Mouse (Mus musculus): ENCODE data around the gene Zfhx3. TPM values are rescaled to one million over a fixed set of nuclear protein-coding genes. Genes with fewer than 3 reads are reported as not detected.

Zfhx3 gene
- total and polyA plus RNA-seq, 3 experiments: 0.23 to 2.5 TPM; not detected in 1

DNA sequence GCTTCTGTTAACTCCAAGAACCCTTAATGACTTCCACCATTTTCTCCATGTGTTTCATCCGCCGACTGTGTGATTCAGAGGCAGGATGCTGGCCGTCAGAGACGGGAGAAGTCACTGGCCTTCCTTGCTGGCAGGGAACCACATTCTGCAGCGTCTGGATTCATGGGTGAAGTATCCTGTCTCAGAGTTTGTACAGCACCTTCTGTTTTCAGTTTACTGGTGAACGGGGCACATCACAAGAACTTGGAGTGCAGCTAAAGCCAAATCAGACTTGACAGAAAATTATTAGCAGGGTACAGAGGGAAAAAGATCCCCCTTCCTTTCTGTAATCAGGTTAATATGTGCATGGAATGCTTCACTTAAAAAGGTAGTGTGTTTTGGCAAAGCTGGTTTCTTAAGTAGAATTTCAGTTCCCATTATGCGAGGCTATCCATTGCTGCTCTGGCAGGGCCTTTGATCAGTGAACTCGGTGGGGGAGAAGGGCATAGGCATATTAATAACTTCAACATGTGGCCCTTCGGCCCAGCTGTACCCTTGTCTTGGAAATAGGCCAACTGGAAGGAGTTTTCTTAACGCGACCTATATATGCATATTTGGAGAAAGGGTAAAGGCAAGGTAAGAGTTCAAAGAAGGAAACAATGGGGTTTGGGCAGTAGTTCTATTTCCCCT is 1035.4 kb downstream of the Zfhx3 start:
- Histone ChIP-seq H3K36me3 (ENCODE audit: control insufficient read depth in 1 of 2, insufficient read depth in 2 of 2, low read length in 2 of 2) (no peaks in the 10 kb centered on the region), H3K4me3 (ENCODE audit: control insufficient read depth in 1 of 2, insufficient read depth in 1 of 2, low read depth in 2 of 2, low read length in 2 of 2) (no peak overlapping the region)

DNA sequence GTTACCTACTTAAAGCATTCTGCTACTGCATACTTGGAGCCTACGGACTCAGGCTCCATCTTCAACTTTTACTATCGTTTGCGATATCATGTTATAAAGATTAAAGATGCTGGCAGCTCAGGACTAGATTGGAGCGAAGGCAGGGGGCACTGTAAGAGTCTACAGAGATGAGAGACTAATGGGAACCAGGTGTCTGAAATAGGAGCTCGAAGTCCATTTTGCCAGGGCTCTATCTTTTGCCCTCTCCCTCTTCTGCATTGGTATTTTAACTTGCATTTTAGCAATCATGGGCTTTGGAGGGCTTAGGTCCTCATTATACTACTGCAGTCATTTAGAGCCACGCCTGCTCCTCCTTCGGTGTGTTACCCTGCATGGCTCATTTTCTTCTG is 1035.9 kb downstream of the Zfhx3 start:
- Histone ChIP-seq H3K4me3 (ENCODE audit: control insufficient read depth in 1 of 2, insufficient read depth in 1 of 2, low read depth in 2 of 2, low read length in 2 of 2) (no peak overlapping the region), H3K79me2 (ENCODE audit: control insufficient read depth, insufficient read depth, low read length, poor library complexity) (no peaks in the 10 kb centered on the region), H3K27me3 (ENCODE audit: control insufficient read depth in 1 of 2, insufficient read depth in 2 of 2, low read length in 2 of 2) (no peaks in the 10 kb centered on the region), H3K9me3 (replicated peaks; ENCODE audit: insufficient read depth, low read length) (no peaks in the 10 kb centered on the region), H3K36me3 (ENCODE audit: control insufficient read depth in 1 of 2, insufficient read depth in 2 of 2, low read length in 2 of 2) (no peaks in the 10 kb centered on the region), H3K9ac (ENCODE audit: control insufficient read depth, low read depth, low read length, poor library complexity, severe bottlenecking) (no peak overlapping the region), H3K4me1 (ENCODE audit: control insufficient read depth in 1 of 2, insufficient read depth in 2 of 2, low read length in 2 of 2) (no peaks in the 10 kb centered on the region), H3K27ac (ENCODE audit: control insufficient read depth, low read depth, low read length) (no peak overlapping the region)
- DNase-seq (ENCODE audit: low read depth, low spot score): no peak
- no peak for TF ChIP-seq ZKSCAN1 (IDR thresholded peaks at IDR 0.05; ENCODE audit: low read depth, low read length)
- TF ChIP-seq TAL1 (IDR thresholded peaks at IDR 0.05; ENCODE audit: low read length): no peak
- no peak for TF ChIP-seq USF1 (IDR thresholded peaks at IDR 0.05; ENCODE audit: low read depth, low read length)
- no peak for TF ChIP-seq E2F4 (IDR thresholded peaks at IDR 0.05; ENCODE audit: borderline replicate concordance, low read depth, low read length)
- TF ChIP-seq CTCF (IDR thresholded peaks at IDR 0.05 in 2 of 3, conservative IDR thresholded peaks at IDR 0.05 in 1 of 3; ENCODE audit: control insufficient read depth in 1 of 3, insufficient read depth in 1 of 3, low read depth in 2 of 3, low read length in 3 of 3, poor library complexity in 1 of 3, severe bottlenecking in 1 of 3): no peak
- no peak for TF ChIP-seq UBTF (IDR thresholded peaks at IDR 0.05; ENCODE audit: borderline replicate concordance, insufficient read depth, low read depth, low read length)
- TF ChIP-seq ELF1 (IDR thresholded peaks at IDR 0.05; ENCODE audit: low read depth, low read length): no peak
- TF ChIP-seq MEF2A (IDR thresholded peaks at IDR 0.05; ENCODE audit: extremely low read depth, insufficient replicate concordance, low read depth, low read length, poor library complexity, severe bottlenecking): no peak
- TF ChIP-seq GATA1 (IDR thresholded peaks at IDR 0.05; ENCODE audit: low read depth, low read length): no peak
- TF ChIP-seq ZC3H11A (IDR thresholded peaks at IDR 0.05; ENCODE audit: low read depth, low read length): no peak
- TF ChIP-seq HCFC1 (IDR thresholded peaks at IDR 0.05; ENCODE audit: low read depth, low read length): no peak
- TF ChIP-seq MAX (IDR thresholded peaks at IDR 0.05; ENCODE audit: low read length): no peak

More for the DNA sequence above, 1035.4 kb downstream of the Zfhx3 start:
- no peaks in the 10 kb centered on the region for H3K79me2 ChIP-seq (ENCODE audit: control insufficient read depth, insufficient read depth, low read length, poor library complexity)
- TF ChIP-seq MYB (IDR thresholded peaks at IDR 0.05; ENCODE audit: low read depth, low read length) (no peak), CHD1 (IDR thresholded peaks at IDR 0.05; ENCODE audit: low read depth, low read length) (no peak), SMC3 (IDR thresholded peaks at IDR 0.05; ENCODE audit: low read depth, low read length) (no peak), UBTF (IDR thresholded peaks at IDR 0.05; ENCODE audit: borderline replicate concordance, insufficient read depth, low read depth, low read length) (no peak), RAD21 (IDR thresholded peaks at IDR 0.05; ENCODE audit: low read depth, low read length) (no peak), CTCF (IDR thresholded peaks at IDR 0.05 in 2 of 3, conservative IDR thresholded peaks at IDR 0.05 in 1 of 3; ENCODE audit: control insufficient read depth in 1 of 3, insufficient read depth in 1 of 3, low read depth in 2 of 3, low read length in 3 of 3, poor library complexity in 1 of 3, severe bottlenecking in 1 of 3) (no peak), USF2 (IDR thresholded peaks at IDR 0.05; ENCODE audit: borderline replicate concordance in 1 of 2, insufficient read depth in 1 of 2, low read depth in 1 of 2, low read length in 2 of 2) (no peak), MAFK (IDR thresholded peaks at IDR 0.05; ENCODE audit: borderline replicate concordance, low read depth, low read length) (no peak), ETS1 (IDR thresholded peaks at IDR 0.05; ENCODE audit: low read depth, low read length) (no peak), POLR2AphosphoS5 (IDR thresholded peaks at IDR 0.05; ENCODE audit: borderline replicate concordance, low read depth, low read length) (no peak), MEF2A (IDR thresholded peaks at IDR 0.05; ENCODE audit: extremely low read depth, insufficient replicate concordance, low read depth, low read length, poor library complexity, severe bottlenecking) (no peak), EP300 (IDR thresholded peaks at IDR 0.05; ENCODE audit: low read depth in 1 of 2, low read length in 2 of 2) (no peak), MXI1 (IDR thresholded peaks at IDR 0.05; ENCODE audit: low read depth, low read length) (no peak), BHLHE40 (IDR thresholded peaks at IDR 0.05; ENCODE audit: borderline replicate concordance, low read depth, low read length) (no peak), SIN3A (IDR thresholded peaks at IDR 0.05; ENCODE audit: low read length) (no peak), NRF1 (IDR thresholded peaks at IDR 0.05; ENCODE audit: insufficient read depth, low read depth, low read length, poor library complexity, severe bottlenecking) (no peak), MAX (IDR thresholded peaks at IDR 0.05; ENCODE audit: low read length) (no peak), MAZ (IDR thresholded peaks at IDR 0.05; ENCODE audit: low read depth, low read length) (no peak), JUND (IDR thresholded peaks at IDR 0.05; ENCODE audit: low read depth, low read length) (no peak), GABPA (IDR thresholded peaks at IDR 0.05; ENCODE audit: low read depth, low read length) (no peak)
- no peak overlapping the region for H3K9ac ChIP-seq (ENCODE audit: control insufficient read depth, low read depth, low read length, poor library complexity, severe bottlenecking)
- no peaks in the 10 kb centered on the region for H3K4me1 ChIP-seq (ENCODE audit: control insufficient read depth in 1 of 2, insufficient read depth in 2 of 2, low read length in 2 of 2)
- no peak overlapping the region for H3K27ac ChIP-seq (ENCODE audit: control insufficient read depth, low read depth, low read length)
- no peaks in the 10 kb centered on the region for H3K9me3 ChIP-seq (replicated peaks; ENCODE audit: insufficient read depth, low read length)
- no peaks in the 10 kb centered on the region for H3K27me3 ChIP-seq (ENCODE audit: control insufficient read depth in 1 of 2, insufficient read depth in 2 of 2, low read length in 2 of 2)
- DNase-seq (ENCODE audit: low read depth, low spot score): no peak

All from MEL (cell line).